Mouse (Mus musculus) left cerebral cortex, adult 11 months (tissue): ENCODE measurements around the gene Ms4a14.
"Not testable (repeated sequence)": the region's sequence is repeated elsewhere in the genome, so short reads cannot be mapped to it uniquely, and the experiment has no call there.

Experiments used
- DNase-seq: peaks from one replicate; pipeline ENCODE4 v3.0.0; 2022; ENCODE audit warnings: low spot score

Ms4a14 gene

GRCm38 (mm10) chr19:11263549-11263948 is 50.7 kb downstream of the Ms4a14 start:
- no peak for DNase-seq

GRCm38 (mm10) chr19:11262932-11263331 is 51.3 kb downstream of the Ms4a14 start:
- not testable (repeated sequence) for DNase-seq

- DNase-seq = no peak
Observed at GRCm38 (mm10) chr19:11261522-11261921, 52.7 kb downstream of the Ms4a14 start.
